Mouse (Mus musculus): ENCODE data around the gene Wdr27.
"Not testable (repeated sequence)": the region's sequence is repeated elsewhere in the genome, so short reads cannot be mapped to it uniquely, and the experiment has no call there.

The Wdr27 gene

DNA sequence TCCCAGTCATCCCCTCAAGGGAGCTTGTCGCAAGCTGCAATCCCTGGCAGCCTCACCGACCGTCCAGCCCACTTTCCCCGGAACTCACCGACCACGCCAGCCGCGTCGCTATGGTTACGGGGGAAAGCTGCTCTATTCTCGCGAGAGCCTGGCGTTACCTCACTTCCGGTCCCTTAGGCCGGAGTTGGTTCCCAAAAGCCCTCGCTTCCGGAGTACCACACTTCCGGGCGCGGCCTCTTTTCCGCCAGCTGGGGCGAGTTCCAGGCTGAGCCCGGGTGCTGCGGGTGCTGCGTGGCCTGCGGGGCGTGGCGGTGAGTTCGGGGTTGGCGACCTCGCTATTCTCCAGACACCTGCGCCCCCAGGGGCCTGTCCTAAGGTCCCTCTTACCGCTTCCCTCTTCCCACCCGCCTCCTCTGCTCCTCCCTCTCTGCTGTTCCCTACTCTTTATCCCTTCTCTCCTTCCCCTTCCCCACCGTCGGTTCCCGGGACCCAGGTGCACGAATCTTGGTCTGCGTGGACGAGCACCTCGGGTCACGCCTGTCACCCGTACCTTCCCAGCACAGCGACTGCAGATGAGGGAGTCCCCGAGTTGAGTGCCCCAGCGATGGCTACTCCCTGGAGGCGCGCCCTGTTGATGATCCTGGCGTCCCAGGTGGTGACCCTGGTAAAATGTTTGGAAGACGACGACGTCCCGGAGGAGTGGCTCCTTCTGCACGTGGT is at the start of gene Wdr27, which contains the start of gene 1600012H06Rik:
Gene Wdr27 (minus strand): TSS at position 150 of the 720 bp plus-strand sequence.
Gene 1600012H06Rik (plus strand): TSS at position 176 of the 720 bp plus-strand sequence.
- peak; percentile 93 for DNase-seq (ENCODE audit: low read depth, low spot score)

DNA sequence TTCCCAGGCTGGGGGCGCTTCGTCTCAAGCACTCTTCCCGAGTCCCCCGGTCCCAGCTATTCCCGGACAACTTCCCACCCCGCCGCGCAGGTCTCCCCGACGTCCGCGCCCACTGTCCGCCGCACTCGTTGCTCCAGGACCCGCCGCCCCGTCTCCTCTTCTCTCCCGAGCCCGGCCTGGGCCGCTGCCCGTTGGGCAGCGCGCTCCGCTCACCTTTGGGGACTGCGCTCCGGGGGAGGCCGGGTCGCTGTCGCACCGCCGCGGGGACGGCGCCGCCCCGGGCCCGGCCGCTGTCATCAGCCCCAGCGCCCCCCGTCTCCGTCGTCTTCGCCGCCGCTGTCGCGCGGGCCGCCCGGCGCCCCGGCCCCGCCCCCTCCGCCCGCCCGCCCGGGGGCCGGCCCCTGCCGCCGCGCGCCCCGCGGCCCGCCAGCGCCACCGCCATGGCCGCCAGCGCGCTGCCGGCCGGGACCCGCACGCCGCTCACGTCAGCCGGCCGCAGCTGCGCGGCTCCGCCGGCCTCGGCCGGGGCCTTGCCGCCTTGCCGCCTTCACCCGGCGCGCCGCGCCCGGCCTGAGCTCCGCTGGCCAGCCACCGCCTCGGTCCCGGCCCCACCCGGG is 49.7 kb upstream of the Wdr27 start:
- not testable (repeated sequence) for DNase-seq (ENCODE audit: low read depth, low spot score)

DNA sequence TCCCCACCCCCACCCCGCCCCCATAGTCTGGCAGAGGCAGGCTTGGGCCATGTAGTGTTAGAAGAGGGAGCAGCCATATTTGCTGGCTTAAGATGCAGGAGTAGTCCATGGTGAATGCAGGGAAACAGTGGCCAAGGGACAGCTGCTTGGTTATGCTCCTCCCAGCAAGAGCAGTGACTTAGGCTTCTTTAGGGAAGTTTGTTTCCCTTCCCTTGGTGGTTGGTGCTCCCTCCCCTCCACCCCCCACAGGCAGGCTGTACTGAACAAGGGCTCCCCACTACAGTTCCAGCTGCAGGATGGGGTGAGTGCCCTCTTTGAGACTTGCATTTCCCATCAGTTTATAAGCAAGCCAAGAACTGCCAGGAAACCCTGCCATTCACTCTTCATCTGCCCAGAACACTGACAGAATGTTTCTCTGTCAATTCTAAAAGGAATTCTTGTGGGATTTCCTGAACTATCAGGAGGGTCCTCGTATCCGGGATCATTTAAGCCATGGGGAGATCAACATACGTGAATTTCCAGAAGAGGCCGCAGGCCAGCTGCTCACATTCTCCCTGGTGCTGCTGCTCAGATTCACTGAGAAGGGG is 47.3 kb upstream of the Wdr27 start:
- DNase-seq (ENCODE audit: low read depth, low spot score): not testable (repeated sequence)

DNA sequence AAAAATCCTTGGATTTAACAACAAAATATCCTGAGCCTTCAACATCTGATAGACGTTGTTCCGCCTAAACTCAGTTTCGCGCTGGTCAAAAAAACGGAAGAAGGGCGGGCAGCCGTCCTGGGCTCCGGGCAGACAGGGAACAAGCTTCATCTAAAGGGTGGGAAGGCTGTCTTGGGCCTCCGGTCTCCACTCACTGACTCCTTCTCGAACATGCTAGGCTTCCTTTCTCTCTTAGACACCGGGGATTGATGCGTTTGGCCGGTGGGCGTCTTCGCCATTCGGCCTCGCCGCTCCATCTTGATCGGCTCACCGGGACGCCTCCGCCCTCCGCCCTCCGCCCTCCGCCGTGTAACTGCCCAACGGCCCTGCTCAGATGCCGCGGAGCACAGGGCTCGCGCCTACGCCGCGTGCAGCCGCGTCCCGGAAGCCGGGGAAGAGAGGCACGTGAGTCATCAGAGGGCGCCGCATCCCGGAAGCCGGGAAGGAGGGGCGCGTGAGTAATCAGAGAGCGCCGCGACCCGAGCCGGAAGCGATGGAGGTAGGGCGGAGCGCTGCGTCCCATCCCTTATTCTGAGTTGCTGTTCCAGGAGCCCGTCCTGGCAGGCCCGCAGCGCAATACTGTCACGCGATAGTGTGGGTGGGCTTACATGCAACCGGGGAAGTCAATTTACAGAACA is 35.5 kb upstream of the Wdr27 start, which contains the start of the genes 9030025P20Rik and Gm3417:
Gene 9030025P20Rik (plus strand): TSS at position 107 of the 677 bp plus-strand sequence.
Gene Gm3417 (minus strand): TSS at position 429 of the 677 bp plus-strand sequence.
- DNase-seq (ENCODE audit: low read depth, low spot score): not testable (repeated sequence)

DNA sequence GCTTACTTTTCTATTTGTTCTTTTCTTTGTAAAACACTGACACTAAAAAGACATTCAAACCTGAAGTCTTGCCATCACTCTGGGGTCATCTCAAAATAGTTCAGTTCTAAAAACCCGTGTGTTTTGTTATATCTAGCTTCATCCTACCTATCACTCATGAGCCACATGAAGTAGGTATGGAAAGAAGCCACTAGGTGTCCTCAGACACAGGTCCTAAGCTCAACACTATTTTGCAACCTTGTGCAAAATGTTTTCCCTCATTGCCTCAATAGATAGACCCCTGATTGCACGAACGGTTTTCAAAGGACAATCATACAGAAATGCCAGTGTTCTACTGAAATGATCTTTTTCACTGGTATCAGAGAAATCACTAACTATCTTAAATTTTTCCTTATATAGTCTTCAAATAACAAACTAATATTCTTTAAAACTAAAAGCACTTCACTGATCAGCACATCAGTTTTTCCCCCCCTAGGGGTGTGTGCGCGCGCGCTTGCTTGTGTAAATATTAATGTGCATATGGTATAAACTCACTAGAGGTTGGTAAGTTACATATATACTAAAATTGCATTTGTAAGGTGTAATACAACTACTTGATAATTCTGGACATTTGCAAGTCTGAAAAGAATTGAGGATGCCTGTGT is 34.9 kb upstream of the Wdr27 start:
- DNase-seq (ENCODE audit: low read depth, low spot score): not testable (repeated sequence)

DNA sequence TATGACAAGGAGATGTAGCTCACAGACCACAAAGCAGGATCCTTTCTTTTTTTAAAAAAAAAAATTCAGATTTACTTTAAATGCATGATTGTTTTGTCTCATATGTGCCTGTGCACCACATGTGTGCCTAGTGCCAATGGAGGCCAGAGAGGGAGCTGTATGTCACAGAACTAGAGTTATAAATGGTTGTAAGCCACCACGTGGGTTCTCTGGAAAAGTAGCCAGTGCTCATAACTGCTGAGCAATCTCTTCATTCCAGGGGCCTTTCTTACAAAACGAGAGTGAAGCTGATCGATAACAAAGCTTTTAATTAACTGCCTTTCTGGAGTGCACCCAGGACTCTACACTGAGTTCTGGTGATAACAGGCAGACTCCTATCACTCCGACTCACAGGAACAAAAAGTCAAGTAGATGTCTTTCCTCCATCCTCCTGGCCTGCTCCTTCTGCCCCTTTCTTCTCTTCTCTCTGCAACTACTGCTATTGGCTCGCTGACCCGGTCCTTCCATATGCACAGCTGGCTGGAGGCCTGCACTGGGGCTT is 25.5 kb upstream of the Wdr27 start:
- DNase-seq (ENCODE audit: low read depth, low spot score): not testable (repeated sequence)

DNA sequence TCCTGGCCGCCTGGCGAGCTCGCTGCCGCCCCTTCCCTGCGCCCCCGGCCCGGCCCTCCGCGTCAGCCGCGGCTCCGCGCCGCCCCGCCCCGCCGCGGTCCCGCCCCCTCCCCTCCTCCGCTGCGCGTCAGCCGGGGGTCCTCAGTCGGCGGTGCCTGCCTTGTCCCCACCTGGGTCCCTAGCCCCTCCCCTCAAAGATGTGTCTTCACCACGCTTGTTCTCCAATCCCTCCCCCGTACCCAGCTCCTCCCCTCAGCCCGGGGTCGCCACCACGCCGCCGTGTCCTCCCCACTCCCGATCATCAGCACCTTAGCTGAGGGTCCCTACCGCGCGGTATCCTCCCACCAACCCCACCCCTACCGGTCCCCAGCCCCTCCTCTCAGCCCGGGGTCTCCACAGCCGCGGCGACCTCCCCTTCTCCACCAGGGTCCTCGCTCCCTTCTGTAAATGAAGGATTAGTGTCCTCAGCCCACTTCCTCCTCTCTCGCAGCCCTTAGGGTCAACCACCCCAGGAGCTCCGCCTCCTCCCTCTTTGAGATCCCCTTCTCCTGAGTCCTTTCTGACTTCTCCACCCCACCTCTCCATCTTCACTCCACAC is 18.7 kb upstream of the Wdr27 start:
- DNase-seq (ENCODE audit: low read depth, low spot score): not testable (repeated sequence)

DNA sequence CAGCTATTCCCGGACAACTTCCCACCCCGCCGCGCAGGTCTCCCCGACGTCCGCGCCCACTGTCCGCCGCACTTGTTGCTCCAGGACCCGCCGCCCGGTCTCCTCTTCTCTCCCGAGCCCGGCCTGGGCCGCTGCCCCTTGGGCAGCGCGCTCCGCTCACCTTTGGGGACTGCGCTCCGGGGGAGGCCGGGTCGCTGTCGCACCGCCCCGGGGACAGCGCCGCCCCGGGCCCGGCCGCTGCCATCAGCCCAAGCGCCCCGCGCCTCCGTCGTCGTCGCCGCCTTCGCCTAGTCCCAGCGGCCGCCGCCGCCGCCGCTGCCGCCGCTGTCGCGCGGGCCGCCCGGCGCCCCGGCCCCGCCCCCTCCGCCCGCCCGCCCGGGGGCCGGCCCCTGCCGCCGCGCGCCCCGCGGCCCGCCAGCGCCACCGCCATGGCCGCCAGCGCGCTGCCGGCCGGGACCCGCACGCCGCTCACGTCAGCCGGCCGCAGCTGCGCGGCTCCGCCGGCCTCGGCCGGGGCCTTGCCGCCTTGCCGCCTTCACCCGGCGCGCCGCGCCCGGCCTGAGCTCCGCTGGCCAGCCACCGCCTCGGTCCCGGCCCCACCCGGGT is 18.1 kb upstream of the Wdr27 start, which contains the start of gene Phf10:
Gene Phf10 (minus strand): TSS at position 323 of the 606 bp plus-strand sequence.
- not testable (repeated sequence) for DNase-seq (ENCODE audit: low read depth, low spot score)

DNA sequence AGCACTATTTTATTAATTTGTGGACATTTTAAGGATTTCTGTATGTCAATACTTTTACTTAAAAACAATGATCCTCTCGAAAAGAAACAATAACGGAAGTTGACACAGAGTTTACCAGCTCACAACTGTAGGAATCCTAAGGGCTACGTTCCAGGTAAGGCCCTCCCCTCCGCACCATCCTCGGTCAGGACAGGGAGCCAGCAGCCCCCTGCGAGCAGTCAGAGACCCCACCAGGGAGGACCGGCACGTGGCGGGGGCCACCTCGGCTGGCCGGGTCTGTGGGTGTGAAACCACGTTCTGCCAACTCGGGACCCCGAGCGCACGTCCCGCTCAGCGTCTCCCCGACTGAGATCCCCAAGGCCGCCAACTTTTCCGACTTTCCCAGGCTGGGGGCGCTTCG is 17.6 kb upstream of the Wdr27 start:
- no peak for DNase-seq (ENCODE audit: low read depth, low spot score)

DNA sequence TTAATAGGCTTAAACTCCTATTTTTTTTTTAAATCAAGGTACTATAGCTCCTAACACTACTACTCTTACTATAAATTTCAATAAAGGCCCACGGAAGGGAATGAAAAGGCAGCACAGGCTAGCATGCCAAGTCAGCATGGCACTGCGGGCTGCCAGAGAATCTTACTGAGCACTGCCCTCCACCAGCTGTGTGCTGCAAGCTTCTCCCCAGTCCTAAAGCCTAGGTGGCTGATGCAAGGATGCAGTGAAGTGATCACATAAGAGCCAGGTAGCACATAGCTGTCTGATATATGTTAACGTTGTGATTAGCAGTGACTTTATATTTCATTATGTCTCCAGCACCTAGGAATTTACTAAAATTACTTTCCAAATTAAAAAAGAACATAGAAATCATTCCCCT is 17.0 kb upstream of the Wdr27 start:
- DNase-seq (ENCODE audit: low read depth, low spot score): no peak

DNA sequence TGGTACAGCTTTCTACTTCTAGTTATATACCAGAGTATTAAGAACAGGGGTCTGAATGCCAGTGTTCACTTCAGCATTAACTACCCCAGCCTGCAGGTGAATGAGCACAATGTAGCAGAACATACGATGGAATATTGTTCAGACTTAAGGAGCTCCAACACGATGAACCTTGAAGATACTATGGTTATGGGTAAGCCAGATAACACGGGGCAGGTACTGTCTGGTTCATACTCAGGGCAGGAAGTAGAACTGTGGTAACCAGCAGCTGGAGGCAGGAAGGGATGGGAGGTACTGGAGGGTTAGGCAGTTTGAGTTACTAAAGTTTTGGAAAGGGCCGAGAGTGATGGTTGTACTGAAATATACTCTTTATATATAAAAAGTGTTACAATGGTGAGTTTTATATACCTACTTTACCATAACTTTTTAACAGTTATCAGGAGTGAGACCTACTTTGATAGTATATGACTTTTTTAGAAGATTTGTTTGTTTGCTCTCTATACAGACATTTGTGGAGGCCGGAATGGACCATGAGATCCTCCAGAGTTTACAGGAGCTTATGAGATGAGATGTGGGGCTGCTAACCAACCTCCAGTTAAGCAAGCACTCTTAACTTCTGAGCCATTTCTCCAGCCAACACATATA is 15.8 kb upstream of the Wdr27 start:
- no peak for DNase-seq (ENCODE audit: low read depth, low spot score)

DNA sequence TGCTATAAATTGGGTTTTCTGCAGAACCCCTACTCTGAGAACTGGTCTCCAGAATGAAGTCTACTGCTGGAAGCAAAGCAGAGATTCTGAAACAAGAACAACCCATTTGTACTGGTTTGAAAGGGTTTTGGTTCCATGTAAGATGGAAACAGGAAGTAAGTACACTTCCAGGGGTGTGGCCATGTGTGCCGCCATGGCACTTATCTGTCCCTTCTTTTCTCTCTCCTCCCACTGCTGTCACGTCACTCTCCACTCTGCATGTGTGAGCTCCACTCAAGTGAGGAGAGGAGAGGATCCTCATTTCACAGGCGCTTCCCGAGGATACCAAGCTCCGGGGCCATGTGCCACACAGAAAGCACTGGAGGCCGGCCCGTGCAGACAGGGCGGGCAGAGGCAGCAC is 10.5 kb upstream of the Wdr27 start:
- no peak for DNase-seq (ENCODE audit: low read depth, low spot score)

DNA sequence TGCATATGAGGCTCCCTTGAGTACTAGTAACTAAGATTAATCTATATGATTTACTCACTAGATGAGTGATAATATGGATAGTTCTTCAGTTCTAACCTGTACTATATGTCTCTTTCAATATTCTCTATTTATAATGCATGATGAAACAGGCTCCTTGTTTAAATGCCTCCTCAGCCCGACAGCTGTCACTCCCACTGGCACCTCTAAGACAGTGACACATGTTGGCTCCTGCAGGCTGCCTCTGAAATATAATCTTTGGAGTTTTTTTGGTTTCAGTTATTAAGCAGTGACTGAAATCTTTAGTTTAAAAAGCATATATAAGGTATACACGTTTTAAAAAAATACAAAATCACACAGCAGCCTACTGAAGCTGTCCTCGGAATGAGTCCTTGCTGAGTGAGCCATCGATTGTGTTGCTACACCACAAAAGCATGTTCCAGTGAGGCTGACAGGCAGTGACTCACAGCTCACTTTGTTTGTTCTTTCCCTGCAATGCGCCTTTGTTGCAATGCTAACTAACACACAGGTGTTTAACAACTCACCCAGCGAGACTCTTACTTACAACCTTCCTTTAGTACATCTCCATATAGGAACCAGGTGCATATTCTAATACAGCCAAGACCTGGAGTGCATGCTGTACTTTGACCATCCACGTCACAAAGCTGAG is 6.3 kb upstream of the Wdr27 start:
- DNase-seq (ENCODE audit: low read depth, low spot score): no peak

DNA sequence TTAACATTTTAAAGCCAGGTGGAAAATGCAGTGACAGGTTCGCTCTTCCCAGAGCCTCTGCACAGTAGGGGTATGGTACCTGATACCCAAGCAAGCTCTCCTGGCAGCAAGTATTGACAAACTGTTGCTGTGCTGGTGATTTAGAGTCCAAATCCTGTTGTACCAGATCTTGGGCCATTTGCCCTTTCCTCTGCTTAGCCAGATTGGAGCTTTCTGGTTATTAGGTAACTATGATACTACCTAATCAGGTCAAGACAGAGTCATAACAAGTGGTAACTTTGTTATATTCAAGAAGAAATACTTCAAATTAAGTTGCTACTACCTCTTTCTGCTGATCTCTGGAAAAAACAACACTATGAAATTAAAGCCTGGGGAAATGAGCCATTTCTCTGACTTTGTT is 1.6 kb upstream of the Wdr27 start:
- no peak for DNase-seq (ENCODE audit: low read depth, low spot score)

DNA sequence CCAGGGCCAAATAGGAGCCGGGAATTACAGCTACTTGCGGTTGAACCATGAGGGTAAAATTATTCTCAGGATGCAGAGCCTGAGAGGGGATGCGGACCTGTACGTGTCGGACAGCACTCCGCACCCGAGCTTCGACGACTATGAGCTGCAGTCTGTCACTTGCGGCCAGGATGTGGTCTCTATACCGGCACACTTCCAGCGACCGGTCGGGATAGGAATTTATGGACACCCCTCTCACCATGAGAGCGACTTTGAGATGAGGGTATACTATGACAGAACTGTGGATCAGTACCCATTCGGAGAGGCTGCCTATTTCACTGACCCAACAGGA is 736 bp upstream of the Wdr27 start:
- no peak for DNase-seq (ENCODE audit: low read depth, low spot score)

DNA sequence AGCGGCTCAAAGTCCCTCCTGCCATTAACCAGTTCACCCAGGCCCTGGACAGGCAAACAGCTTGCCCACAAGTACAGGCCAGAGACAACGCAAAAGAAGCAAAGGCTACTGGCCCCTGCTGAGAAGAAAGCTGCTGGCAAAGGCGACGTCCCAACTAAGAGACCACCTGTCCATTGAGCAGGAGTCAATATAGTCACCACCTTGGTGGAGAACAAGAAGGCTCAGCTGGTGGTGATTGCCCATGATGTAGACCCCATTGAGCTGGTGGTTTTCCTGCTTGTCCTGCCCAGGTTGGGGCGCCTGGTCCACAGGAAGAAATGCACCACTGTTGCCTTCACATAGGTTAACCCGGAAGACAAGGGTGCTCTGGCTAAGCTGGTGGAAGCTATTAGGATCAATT is 777 bp downstream of the Wdr27 start:
- DNase-seq (ENCODE audit: low read depth, low spot score): not testable (repeated sequence)

DNA sequence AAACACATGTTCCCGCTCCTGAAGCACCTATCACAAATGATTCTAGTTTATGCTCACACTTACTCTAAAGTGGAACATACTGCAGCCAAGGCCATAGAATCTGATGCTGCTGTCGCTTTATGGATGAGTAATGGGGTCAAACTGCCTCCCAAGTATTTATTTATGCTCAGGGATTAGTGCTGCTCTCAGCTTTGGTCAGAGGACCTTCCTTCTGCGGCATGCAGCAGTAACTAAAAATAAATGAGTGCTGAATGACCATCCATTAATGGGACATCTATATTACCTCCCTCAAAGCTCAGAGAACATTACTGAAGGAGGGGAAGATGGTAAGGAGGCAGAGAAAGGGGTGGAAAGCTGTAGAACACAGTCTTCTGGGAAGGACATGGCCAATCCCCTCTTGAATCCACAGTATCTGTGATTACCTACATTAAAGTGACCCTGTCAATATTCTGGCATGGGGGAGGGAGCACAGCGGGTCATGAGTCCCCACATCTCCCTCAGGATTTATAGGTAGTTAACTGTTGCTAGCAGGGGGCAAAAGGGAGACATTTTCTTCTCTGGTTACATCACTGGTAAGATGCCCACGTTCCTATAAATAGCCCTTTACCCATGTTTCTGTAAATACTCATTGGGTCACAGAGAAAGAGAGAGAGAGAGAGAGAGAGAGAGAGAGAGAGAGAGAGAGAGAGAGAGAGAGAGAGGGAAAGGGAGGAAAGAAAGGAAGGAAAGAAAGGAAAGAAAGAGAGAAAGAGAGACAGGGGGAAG is 6.9 kb downstream of the Wdr27 start:
- no peak for DNase-seq (ENCODE audit: low read depth, low spot score)

DNA sequence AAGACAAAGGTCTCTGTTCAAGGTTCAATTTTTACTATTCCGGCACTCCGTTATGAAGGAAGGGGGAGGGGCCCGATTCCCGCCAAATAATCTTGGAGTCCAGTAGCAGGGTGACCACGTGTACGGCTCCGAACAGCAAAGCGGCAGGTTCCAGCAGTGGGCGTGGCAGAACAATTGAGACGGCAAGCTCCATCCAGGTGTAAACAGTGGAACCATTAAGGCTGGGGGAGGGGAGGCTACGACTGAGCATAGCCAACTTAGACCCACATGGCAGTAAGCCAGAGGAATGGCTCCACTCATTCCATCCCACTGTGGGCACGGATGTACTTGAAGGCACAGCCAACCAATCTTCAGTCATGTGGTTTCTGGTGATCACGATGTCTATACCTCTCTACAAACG is 7.7 kb downstream of the Wdr27 start:
- not testable (repeated sequence) for DNase-seq (ENCODE audit: low read depth, low spot score)

DNA sequence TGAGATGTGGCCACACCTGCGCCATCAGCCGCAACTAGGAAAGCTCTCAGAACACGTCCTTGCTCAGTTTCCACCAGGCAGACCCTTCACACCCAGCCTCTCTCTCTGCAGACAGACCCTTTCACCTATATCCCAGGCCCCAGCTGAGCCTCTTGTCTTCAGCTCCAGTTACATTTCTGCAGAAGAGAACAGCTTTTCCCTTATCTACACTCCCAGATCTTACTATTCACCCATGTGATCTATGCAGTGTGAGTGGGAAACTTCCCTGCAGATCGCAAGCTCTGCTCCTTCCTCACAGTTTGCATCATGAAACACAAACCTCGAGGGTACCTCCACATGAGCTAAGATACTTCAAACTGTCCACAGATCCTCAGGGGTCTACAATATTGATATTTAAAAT is 11.5 kb downstream of the Wdr27 start:
- no peak for DNase-seq (ENCODE audit: low read depth, low spot score)
